Mouse (Mus musculus): ENCODE results near the gene Cd5.

- TF ChIP-seq CTCF (IDR thresholded peaks at IDR 0.05; ENCODE audit: control insufficient read depth, insufficient read depth, insufficient read length) (no peak), USF1 (IDR thresholded peaks at IDR 0.05; ENCODE audit: low read depth) (no peak), MAX (IDR thresholded peaks at IDR 0.05) (no peak)
Observed at GRCm38 (mm10) chr19:10713551-10713950, 25.3 kb downstream of the Cd5 start.

Data from C2C12 (cell line).